8 mouse cellular contexts compared by ENCODE assay signal in genomic region chr5:145280371-145281143, GRCm38 (mm10). TPM values are rescaled to one million over a fixed set of nuclear protein-coding genes. Genes with fewer than 3 reads are reported as not detected.
A peak's percentile ranks its signal among the peaks of the same experiment; 100 is the strongest.
DNase-seq lines count a peak whose midpoint lies in the region; ATAC-seq and TF ChIP-seq lines count a peak whose summit lies in the region.

Gene Zscan25, plus strand, starts transcription at chr5:145280500.

- H3K36me3 ChIP-seq in E14TG2a.4 (ENCODE audit: insufficient read depth, low read length), result peaks cover 39% of the 10 kb centered on the region
- H3K36me3 ChIP-seq in forebrain, embryonic 12.5 days (replicated peaks), result peaks cover 27% of the 10 kb centered on the region
- peaks cover 27% of the 10 kb centered on the region for H3K36me3 ChIP-seq in heart, postnatal 0 days (replicated peaks; ENCODE audit: control insufficient read depth, insufficient read depth, low read length)
- H3K36me3 ChIP-seq in liver, embryonic 16.5 days (ENCODE audit: control insufficient read depth, insufficient read depth), result peaks cover 16% of the 10 kb centered on the region
- H3K36me3 ChIP-seq in neural tube, embryonic 13.5 days, result peaks cover 34% of the 10 kb centered on the region
- H3K36me3 ChIP-seq in testis, adult 2 months (ENCODE audit: control insufficient read depth, insufficient read depth, low read length), result no peaks in the 10 kb centered on the region; the same call in 1 of the 2 replicates

- peak; percentile 40; the same call in 1 of the 2 replicates for TF ChIP-seq EP300 in heart, postnatal 0 days (IDR thresholded peaks at IDR 0.05; ENCODE audit: low read depth)

- DNase-seq in c-Kit-positive CD71-positive TER-119-positive erythroid progenitor cells, embryonic 14.5 days (ENCODE audit: low spot score), result peak; percentile 88
- DNase-seq in heart, postnatal 0 days (ENCODE audit: low spot score), result peak; percentile 92
- peak; percentile 93 to 96 for DNase-seq in kidney, postnatal 4 days

- H3K9me3 ChIP-seq in E14TG2a.4 (ENCODE audit: low read length), result peaks cover 7% of the 10 kb centered on the region; the same call in 1 of the 2 replicates
- no peaks in the 10 kb centered on the region for H3K9me3 ChIP-seq in forebrain, embryonic 12.5 days
- no peaks in the 10 kb centered on the region for H3K9me3 ChIP-seq in heart, postnatal 0 days (replicated peaks; ENCODE audit: control insufficient read depth, low read length)
- no peaks in the 10 kb centered on the region for H3K9me3 ChIP-seq in liver, embryonic 16.5 days (replicated peaks; ENCODE audit: control insufficient read depth, low read length)
- no peaks in the 10 kb centered on the region for H3K9me3 ChIP-seq in neural tube, embryonic 13.5 days

- H3K4me2 ChIP-seq in forebrain, embryonic 12.5 days, result peak within 1 kb of the TSS; percentile 67
- peak within 1 kb of the TSS; percentile 67 for H3K4me2 ChIP-seq in heart, postnatal 0 days (ENCODE audit: low read depth, low read length)
- H3K4me2 ChIP-seq in liver, embryonic 16.5 days (ENCODE audit: low read depth, low read length), result peak within 1 kb of the TSS; percentile 83
- H3K4me2 ChIP-seq in neural tube, embryonic 13.5 days, result peak within 1 kb of the TSS; percentile 92

- peak; percentile 99 for ATAC-seq in forebrain, embryonic 12.5 days (ENCODE audit: low FRiP score)
- peak; percentile 100 for ATAC-seq in heart, postnatal 0 days (ENCODE audit: insufficient read depth, low read depth)
- ATAC-seq in liver, embryonic 16.5 days (ENCODE audit: low read depth), result peak; percentile 100
- peak; percentile 99 for ATAC-seq in neural tube, embryonic 13.5 days (ENCODE audit: low read depth)

- H3K27me3 ChIP-seq in E14TG2a.4 (ENCODE audit: insufficient read depth, low read length), result no peaks in the 10 kb centered on the region
- H3K27me3 ChIP-seq in forebrain, embryonic 12.5 days, result 0 out of 2 replicates have a peak, but pooled peaks cover 4% of the 10 kb centered on the region
- H3K27me3 ChIP-seq in heart, postnatal 0 days (ENCODE audit: control insufficient read depth, insufficient read depth, low read length), result no peaks in the 10 kb centered on the region
- H3K27me3 ChIP-seq in liver, embryonic 16.5 days (ENCODE audit: control insufficient read depth, insufficient read depth, low read depth, low read length), result no peaks in the 10 kb centered on the region
- H3K27me3 ChIP-seq in neural tube, embryonic 13.5 days, result no peaks in the 10 kb centered on the region
- no peaks in the 10 kb centered on the region for H3K27me3 ChIP-seq in testis, adult 2 months (ENCODE audit: control insufficient read depth, insufficient read depth, low read length)

- H3K9ac ChIP-seq in forebrain, embryonic 12.5 days, result peak within 1 kb of the TSS; percentile 79
- peak within 1 kb of the TSS; percentile 85 for H3K9ac ChIP-seq in heart, postnatal 0 days (replicated peaks; ENCODE audit: low read depth, low read length)
- H3K9ac ChIP-seq in liver, embryonic 16.5 days (ENCODE audit: low read depth, low read length), result peak within 1 kb of the TSS; percentile 84
- peak within 1 kb of the TSS; percentile 95 for H3K9ac ChIP-seq in neural tube, embryonic 13.5 days

- WGBS in forebrain, embryonic 12.5 days, result under 1% methylated on average over 50 of the region's 50 CpGs
- under 1% methylated on average over 50 of the region's 50 CpGs for WGBS in heart, postnatal 0 days
- 1% methylated on average over 50 of the region's 50 CpGs for WGBS in liver, embryonic 16.5 days (ENCODE audit: insufficient replicate concordance)
- under 1% methylated on average over 47 of the region's 50 CpGs for WGBS in neural tube, embryonic 13.5 days

- TF ChIP-seq POLR2A in testis, adult 2 months (IDR thresholded peaks at IDR 0.05; ENCODE audit: control insufficient read depth, low read depth, low read length), result peak; percentile 82

- peaks cover 32% of the 10 kb centered on the region for H3K4me1 ChIP-seq in E14TG2a.4 (replicated peaks; ENCODE audit: low read depth, low read length)
- H3K4me1 ChIP-seq in forebrain, embryonic 12.5 days, result peaks cover 13% of the 10 kb centered on the region
- H3K4me1 ChIP-seq in heart, postnatal 0 days (ENCODE audit: control insufficient read depth, insufficient read depth), result no peaks in the 10 kb centered on the region
- peaks cover 7% of the 10 kb centered on the region for H3K4me1 ChIP-seq in liver, embryonic 16.5 days (ENCODE audit: control insufficient read depth, low read depth, low read length)
- peaks cover 17% of the 10 kb centered on the region for H3K4me1 ChIP-seq in neural tube, embryonic 13.5 days (replicated peaks)
- peaks cover 2% of the 10 kb centered on the region; the same call in 1 of the 2 replicates for H3K4me1 ChIP-seq in testis, adult 2 months (ENCODE audit: control insufficient read depth, insufficient read depth, low read length)

- H3K27ac ChIP-seq in forebrain, embryonic 12.5 days, result peak within 1 kb of the TSS; percentile 83
- H3K27ac ChIP-seq in heart, postnatal 0 days (ENCODE audit: low read depth), result peak within 1 kb of the TSS; percentile 91
- H3K27ac ChIP-seq in liver, embryonic 16.5 days (ENCODE audit: low read length), result peak within 1 kb of the TSS; percentile 84
- H3K27ac ChIP-seq in neural tube, embryonic 13.5 days (replicated peaks), result peak within 1 kb of the TSS; percentile 90
- H3K27ac ChIP-seq in testis, adult 2 months (ENCODE audit: control insufficient read depth, insufficient read depth, low read depth, low read length), result peak within 1 kb of the TSS; percentile 70

- no peak for TF ChIP-seq CTCF in E14TG2a.4 (conservative IDR thresholded peaks at IDR 0.05; ENCODE audit: low read length)
- no peak for TF ChIP-seq CTCF in heart, postnatal 0 days (IDR thresholded peaks at IDR 0.05; ENCODE audit: low read depth)
- no peak for TF ChIP-seq CTCF in testis, adult 2 months (IDR thresholded peaks at IDR 0.05; ENCODE audit: control insufficient read depth, insufficient read depth, insufficient replicate concordance, low read depth, low read length)

- H3K4me3 ChIP-seq in E14TG2a.4 (replicated peaks; ENCODE audit: low read length), result peak within 1 kb of the TSS; percentile 94
- H3K4me3 ChIP-seq in forebrain, embryonic 12.5 days (replicated peaks), result peak within 1 kb of the TSS; percentile 74
- H3K4me3 ChIP-seq in heart, postnatal 0 days (ENCODE audit: low read depth, low read length), result peak within 1 kb of the TSS; percentile 66
- H3K4me3 ChIP-seq in liver, embryonic 16.5 days (ENCODE audit: low read depth, low read length), result peak within 1 kb of the TSS; percentile 84
- H3K4me3 ChIP-seq in neural tube, embryonic 13.5 days, result peak within 1 kb of the TSS; percentile 94
- peak within 1 kb of the TSS; percentile 96 for H3K4me3 ChIP-seq in testis, adult 2 months (ENCODE audit: control insufficient read depth, low read depth, low read length)

RNA-seq across cellular contexts. Expression of gene Zscan25, which starts in this region (rescaled TPM):
- polyA plus RNA-seq in forebrain, embryonic 12.5 days (2016; fragmentation: Nextera tagmentation; extraction: Ambion mirVana), result 0.66 and 0.73 TPM in 2 replicates
- 9.9 and 17.1 TPM in 2 replicates for total RNA-seq in heart, postnatal 0 days (2014; rRNA removed; ENCODE audit: low replicate concordance)
- 0.19 and 0.27 TPM in 2 replicates for polyA plus RNA-seq in heart, postnatal 0 days (2015; fragmentation: Nextera tagmentation; extraction: Ambion mirVana)
- 0.14 and 0.22 TPM in 2 replicates for polyA plus RNA-seq in liver, embryonic 16.5 days (2015; fragmentation: Nextera tagmentation; extraction: Ambion mirVana)
- 0.49 and 0.91 TPM in 2 replicates for polyA plus RNA-seq in neural tube, embryonic 13.5 days (2015; fragmentation: Nextera tagmentation; extraction: Ambion mirVana)
- polyA plus RNA-seq in testis, adult 2 months (2012; rRNA removed), result 4.9 and 5.2 TPM in 2 replicates

Comparison
In these comparisons a context has a peak if more than half of its experiments do, and no peak if none do; other contexts are left out.
1. Peak in every context shown above with its lines: DNase-seq, ATAC-seq, H3K4me3 ChIP-seq and H3K27ac ChIP-seq.
2. Peak in ATAC-seq, H3K4me3 ChIP-seq, H3K27ac ChIP-seq, H3K9ac ChIP-seq and H3K4me2 ChIP-seq in forebrain, embryonic 12.5 days; RNA of the gene not detected or under 1 TPM.
3. Peak in ATAC-seq, H3K4me3 ChIP-seq, H3K27ac ChIP-seq, H3K9ac ChIP-seq and H3K4me2 ChIP-seq in liver, embryonic 16.5 days; RNA of the gene not detected or under 1 TPM.
4. Peak in ATAC-seq, H3K4me3 ChIP-seq, H3K27ac ChIP-seq, H3K9ac ChIP-seq and H3K4me2 ChIP-seq in neural tube, embryonic 13.5 days; RNA of the gene not detected or under 1 TPM.